Mouse (Mus musculus) thymus, adult 2 months (tissue): ENCODE results near the gene Meis1. TPM values are rescaled to one million over a fixed set of nuclear protein-coding genes. Genes with fewer than 3 reads are reported as not detected.

ENCODE experiments used
- DNase-seq: peaks from one replicate; pipeline ENCODE4 v3.0.0; 2021
- H3K27ac ChIP-seq: fragments of 200-500 bp; 2 replicates; pipeline ENCODE4 v1.5.1; 2012; ENCODE audit warnings: low read length, control low read depth; ENCODE audit not compliant: control insufficient read depth, insufficient read depth
- H3K27me3 ChIP-seq: fragments of 200-500 bp; 2 replicates; pipeline ENCODE4 v1.6.1; 2012; ENCODE audit warnings: mild to moderate bottlenecking, low read length, moderate library complexity, mixed read lengths; ENCODE audit not compliant: control insufficient read depth, insufficient read depth
- H3K36me3 ChIP-seq: fragments of 200-500 bp; 2 replicates; pipeline ENCODE4 v1.6.1; 2012; ENCODE audit warnings: mild to moderate bottlenecking, low read length, moderate library complexity; ENCODE audit not compliant: control insufficient read depth, insufficient read depth
- H3K4me1 ChIP-seq: fragments of 200-500 bp; replicated peaks from 2 replicates; pipeline ENCODE4 v1.6.1; 2012; ENCODE audit warnings: low read length; ENCODE audit not compliant: control insufficient read depth, insufficient read depth
- H3K4me3 ChIP-seq: fragments of 200-500 bp; 2 replicates; pipeline ENCODE4 v1.5.1; 2012; ENCODE audit warnings: mild to moderate bottlenecking, low read length, control low read depth, moderate library complexity; ENCODE audit not compliant: control insufficient read depth, insufficient read depth
- CTCF ChIP-seq: fragments of 200-500 bp; IDR thresholded peaks from 2 replicates; pipeline ENCODE4 v1.5.1; 2012; ENCODE audit warnings: mild to moderate bottlenecking, control low read depth, low read length, moderate library complexity, borderline replicate concordance; ENCODE audit not compliant: control insufficient read depth, poor library complexity, insufficient read depth; ENCODE audit errors: extremely low read depth
- POLR2A ChIP-seq: fragments of 200-500 bp; IDR thresholded peaks from 2 replicates; pipeline ENCODE4 v1.6.1; 2012; ENCODE audit warnings: mild to moderate bottlenecking, low read length, control low read depth, moderate library complexity; ENCODE audit not compliant: control insufficient read depth, poor library complexity, insufficient read depth; ENCODE audit errors: extremely low read depth
- WGBS: fragments of 180-500 bp; shearing (Covaris S2); methylation state at CpG from one replicate; pipeline ENCODE4 v1.1.7; 2018; 5-methylcytosine and 5-hydroxymethylcytosine counted together
- polyA plus RNA-seq: library from polyadenylated mRNA; depleted of rRNA; stranded (reverse); fragments of >200 nt; gene quantifications from 2 replicates; pipeline ENCODE4 v1.2.3, GENCODE M21; 2012

The Meis1 gene
- polyA plus RNA-seq, 1 experiment, result 6.6 TPM

DNA sequence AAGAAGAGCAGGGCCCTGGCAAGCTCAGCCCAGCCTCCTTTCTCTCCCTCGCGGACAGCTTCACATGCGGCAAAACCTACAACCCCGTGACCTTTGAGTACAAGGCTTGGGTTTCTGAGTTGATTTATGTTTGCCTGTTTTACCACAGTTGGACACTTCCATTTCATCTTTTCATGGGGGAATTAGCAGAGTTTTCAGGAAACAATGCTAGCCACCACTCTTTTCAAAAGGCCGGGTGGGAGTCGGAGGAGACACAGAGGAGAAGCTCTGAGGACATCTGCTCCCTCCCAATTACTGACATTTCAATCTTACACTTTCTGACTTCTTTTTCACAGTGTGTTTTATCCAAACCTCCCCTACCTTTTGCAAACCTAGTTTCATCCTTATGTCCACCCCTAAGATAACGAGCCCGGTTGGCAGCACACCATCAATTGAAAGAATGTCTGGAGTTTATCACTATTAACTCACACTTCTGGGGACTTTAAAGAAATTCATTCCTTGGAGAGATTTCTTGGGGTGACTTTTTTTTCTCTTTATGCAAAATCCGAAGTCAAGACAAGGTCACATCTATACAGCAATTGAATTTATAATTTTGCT lies 133.0 kb downstream of the Meis1 start:
- 47% methylated on average over 9 of the region's 9 CpGs for WGBS
- TF ChIP-seq CTCF (no peak), POLR2A (no peak)
- DNase-seq, result no peak
- Histone ChIP-seq H3K27ac (no peak overlapping the region), H3K27me3 (no peaks in the 10 kb centered on the region), H3K4me3 (no peak overlapping the region), H3K4me1 (no peaks in the 10 kb centered on the region), H3K36me3 (no peaks in the 10 kb centered on the region)

GRCm38 (mm10) chr11:18885036-18885728 lies 133.6 kb downstream of the Meis1 start:
- TF ChIP-seq CTCF, result no peak
- no peak for TF ChIP-seq POLR2A
- WGBS, result 62% methylated on average over 6 of the region's 6 CpGs
- Histone ChIP-seq H3K4me3 (no peak overlapping the region), H3K4me1 (no peaks in the 10 kb centered on the region), H3K27ac (no peak overlapping the region), H3K36me3 (no peaks in the 10 kb centered on the region), H3K27me3 (no peaks in the 10 kb centered on the region)
- no peak for DNase-seq

GRCm38 (mm10) chr11:18883987-18884386 lies 134.8 kb downstream of the Meis1 start:
- Histone ChIP-seq H3K27me3 (no peaks in the 10 kb centered on the region), H3K27ac (no peak overlapping the region), H3K36me3 (no peaks in the 10 kb centered on the region), H3K4me1 (no peaks in the 10 kb centered on the region), H3K4me3 (no peak overlapping the region)
- no peak for DNase-seq
- 15% methylated on average over 3 of the region's 3 CpGs for WGBS
- no peak for TF ChIP-seq POLR2A
- TF ChIP-seq CTCF, result no peak

GRCm38 (mm10) chr11:18883507-18883881 lies 135.3 kb downstream of the Meis1 start:
- Histone ChIP-seq H3K27ac (no peak overlapping the region), H3K4me1 (no peaks in the 10 kb centered on the region), H3K4me3 (no peak overlapping the region), H3K27me3 (no peaks in the 10 kb centered on the region), H3K36me3 (no peaks in the 10 kb centered on the region)
- 13% methylated on average over 2 of the region's 2 CpGs for WGBS
- DNase-seq, result no peak
- no peak for TF ChIP-seq CTCF
- no peak for TF ChIP-seq POLR2A

- Histone ChIP-seq H3K27ac (no peak overlapping the region), H3K4me1 (no peaks in the 10 kb centered on the region)
These were observed 135.9 kb downstream of the Meis1 start for GRCm38 (mm10) chr11:18882747-18883506.

DNA sequence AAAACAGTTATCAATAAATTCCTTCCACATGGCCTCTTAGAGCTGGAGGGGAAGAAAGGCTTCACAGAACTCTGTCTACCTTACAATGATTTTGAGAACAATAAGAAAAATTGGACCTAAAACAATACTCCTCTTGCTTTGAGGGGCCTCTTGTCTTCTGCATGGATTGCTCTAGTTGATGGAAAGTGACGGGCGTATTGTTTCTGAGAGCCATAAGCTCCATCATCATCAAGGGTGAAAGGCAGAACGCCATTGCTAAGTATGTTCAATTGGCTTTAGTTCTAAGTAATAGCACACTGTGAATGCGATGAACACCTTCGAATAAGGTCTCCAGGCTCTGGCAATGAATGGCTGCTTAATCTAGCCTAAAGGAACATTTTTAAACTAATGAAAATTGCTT lies 136.5 kb downstream of the Meis1 start:
- Histone ChIP-seq H3K4me3 (no peak overlapping the region), H3K27me3 (no peaks in the 10 kb centered on the region), H3K27ac (no peak overlapping the region), H3K4me1 (no peaks in the 10 kb centered on the region), H3K36me3 (no peaks in the 10 kb centered on the region)
- 95% methylated on average over 5 of the region's 5 CpGs for WGBS
- TF ChIP-seq POLR2A (no peak), CTCF (no peak)
- DNase-seq, result no peak

More at GRCm38 (mm10) chr11:18882747-18883506, 135.9 kb downstream of the Meis1 start:
- Histone ChIP-seq H3K4me3 (no peak overlapping the region), H3K36me3 (no peaks in the 10 kb centered on the region), H3K27me3 (no peaks in the 10 kb centered on the region)
- DNase-seq, result no peak
- 85% methylated on average over 3 of the region's 3 CpGs for WGBS
- TF ChIP-seq POLR2A, result no peak
- TF ChIP-seq CTCF, result no peak

DNA sequence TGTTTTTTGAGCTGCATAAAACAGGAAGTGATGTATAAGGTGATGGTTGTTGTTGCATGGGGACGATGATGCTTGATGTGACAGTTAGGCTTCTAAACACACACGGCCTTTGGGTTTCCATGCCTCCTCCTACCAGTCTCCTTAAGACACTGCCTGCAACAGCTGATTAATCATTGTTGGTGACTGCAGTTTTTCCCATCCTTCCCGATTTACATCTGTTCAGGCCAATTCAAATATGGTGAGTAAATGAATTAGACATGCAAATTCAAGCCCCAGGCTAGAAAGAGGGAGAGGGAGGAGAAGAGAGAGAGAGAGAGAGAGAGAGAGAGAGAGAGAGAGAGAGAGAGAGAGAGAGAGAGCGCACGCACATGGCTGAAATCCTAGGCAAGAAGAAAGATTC lies 138.0 kb downstream of the Meis1 start:
- DNase-seq, result no peak
- Histone ChIP-seq H3K4me3 (no peak overlapping the region), H3K36me3 (no peaks in the 10 kb centered on the region), H3K4me1 (no peaks in the 10 kb centered on the region), H3K27ac (no peak overlapping the region), H3K27me3 (peaks cover 10% of the 10 kb centered on the region; the same call in 1 of the 2 replicates)
- WGBS, result 89% methylated on average over 5 of the region's 5 CpGs
- TF ChIP-seq POLR2A (no peak), CTCF (no peak)
